ENCODE assay signal across 11 mouse cellular contexts in the genomic region with DNA sequence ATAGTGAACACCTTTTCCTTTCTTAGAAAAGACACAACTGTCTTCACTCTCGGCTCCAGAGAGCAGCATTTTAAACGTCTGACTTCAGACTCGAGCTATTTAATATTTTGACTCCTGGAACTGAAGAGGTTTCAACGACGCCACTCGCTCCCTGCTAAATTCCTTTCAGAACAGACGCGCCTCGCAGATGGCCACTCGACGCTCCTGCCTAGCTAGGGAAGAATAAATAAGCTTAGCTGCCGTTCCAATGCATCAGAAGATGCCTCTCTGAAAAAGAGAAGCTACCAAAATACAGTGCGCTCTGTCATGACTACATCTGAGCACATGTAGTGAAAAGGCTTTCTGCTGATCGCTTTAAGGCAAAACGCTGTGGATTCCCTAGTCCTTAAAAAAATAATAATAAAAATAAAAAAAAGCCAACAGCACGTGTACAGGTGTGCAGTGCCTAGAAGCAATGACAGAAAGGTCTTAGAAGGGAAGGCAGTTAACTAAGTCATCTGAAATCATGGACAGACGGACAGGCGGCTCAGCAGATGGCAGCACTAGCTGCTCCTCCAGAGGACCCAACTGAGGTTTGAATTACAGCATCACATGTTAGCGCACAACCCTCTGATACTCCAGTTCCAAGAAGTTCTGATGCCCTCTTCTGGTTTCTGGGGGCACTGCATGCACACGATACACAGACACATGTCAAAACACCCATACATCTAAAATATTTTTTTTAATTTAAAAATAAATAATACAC. TPM values are rescaled to one million over a fixed set of nuclear protein-coding genes. Genes with fewer than 3 reads are reported as not detected.
DNase-seq lines count a peak whose midpoint lies in the region; ATAC-seq and TF ChIP-seq lines count a peak whose summit lies in the region.
"Had no signal": no experiment of that assay in that cellular context is flagged by ENCODE, and none has a peak within 500 bp of the region (broad histone marks: within the 10 kb centered on the region; RNA-seq: fewer than 3 reads in every experiment).

No protein-coding gene starts in this region.

- no peak for ATAC-seq in hindbrain, postnatal 0 days
- ATAC-seq in hindbrain, embryonic 13.5 days (ENCODE audit: low FRiP score), result no peak
- no peak for ATAC-seq in stomach, postnatal 0 days (ENCODE audit: low FRiP score, low TSS enrichment)

- DNase-seq in hindbrain, postnatal 0 days (ENCODE audit: low spot score), result no peak
- peak; percentile 42 for DNase-seq in right cerebral cortex, postnatal 14 days
- DNase-seq in right cerebral cortex, adult 18-20 months, result no peak
- peak; percentile 88 for DNase-seq in ZHBTc4 (ENCODE audit: low read depth, low spot score)
- no peak for DNase-seq in stomach, postnatal 0 days (ENCODE audit: low spot score)
- DNase-seq in retina, postnatal 1 day, result no peak
- no peak for DNase-seq in urinary bladder, postnatal 4 days (ENCODE audit: low spot score in 2 of 2)
- DNase-seq: heart, postnatal 36 days; kidney, adult 9 months had no signal

- no peak overlapping the region for H3K9ac ChIP-seq in hindbrain, postnatal 0 days (replicated peaks; ENCODE audit: low read length)
- H3K9ac ChIP-seq in hindbrain, embryonic 13.5 days, result no peak overlapping the region
- H3K9ac ChIP-seq in stomach, postnatal 0 days (ENCODE audit: low read length), result no peak overlapping the region
- H3K9ac ChIP-seq: embryonic facial prominence, embryonic 13.5 days had no signal

- H3K9me3 ChIP-seq in hindbrain, postnatal 0 days (ENCODE audit: low read length), result no peaks in the 10 kb centered on the region
- no peaks in the 10 kb centered on the region for H3K9me3 ChIP-seq in hindbrain, embryonic 13.5 days
- H3K9me3 ChIP-seq in stomach, postnatal 0 days (ENCODE audit: control insufficient read depth, low read length), result no peaks in the 10 kb centered on the region
- H3K9me3 ChIP-seq: embryonic facial prominence, embryonic 13.5 days had no signal

- H3K27me3 ChIP-seq in hindbrain, postnatal 0 days (ENCODE audit: insufficient read depth, low read length), result no peaks in the 10 kb centered on the region
- H3K27me3 ChIP-seq in hindbrain, embryonic 13.5 days, result no peaks in the 10 kb centered on the region
- no peaks in the 10 kb centered on the region for H3K27me3 ChIP-seq in stomach, postnatal 0 days (ENCODE audit: control insufficient read depth, insufficient read depth, low read length)
- H3K27me3 ChIP-seq: embryonic facial prominence, embryonic 13.5 days had no signal

- WGBS in hindbrain, postnatal 0 days, result 85% methylated on average over 20 of the region's 20 CpGs
- 87% methylated on average over 20 of the region's 20 CpGs for WGBS in hindbrain, embryonic 13.5 days
- WGBS in stomach, postnatal 0 days, result 77% methylated on average over 20 of the region's 20 CpGs

- no peak overlapping the region for H3K4me2 ChIP-seq in hindbrain, postnatal 0 days (ENCODE audit: low read depth, low read length)
- no peak overlapping the region for H3K4me2 ChIP-seq in hindbrain, embryonic 13.5 days
- no peak overlapping the region for H3K4me2 ChIP-seq in stomach, postnatal 0 days (replicated peaks; ENCODE audit: low read depth)
- H3K4me2 ChIP-seq: embryonic facial prominence, embryonic 13.5 days had no signal

- H3K4me3 ChIP-seq in hindbrain, postnatal 0 days (ENCODE audit: low read length), result no peak overlapping the region
- no peak overlapping the region for H3K4me3 ChIP-seq in hindbrain, embryonic 13.5 days
- no peak overlapping the region for H3K4me3 ChIP-seq in stomach, postnatal 0 days (ENCODE audit: low read depth, low read length)
- H3K4me3 ChIP-seq: embryonic facial prominence, embryonic 13.5 days had no signal

- TF ChIP-seq CTCF in hindbrain, postnatal 0 days (IDR thresholded peaks at IDR 0.05; ENCODE audit: low read depth), result peak; percentile 33
- peak; percentile 49 for TF ChIP-seq CTCF in stomach, postnatal 0 days (IDR thresholded peaks at IDR 0.05; ENCODE audit: low read depth)

- no peak for TF ChIP-seq EP300 in stomach, postnatal 0 days (optimal IDR thresholded peaks at IDR 0.05)

- no peaks in the 10 kb centered on the region for H3K4me1 ChIP-seq in hindbrain, postnatal 0 days (ENCODE audit: insufficient read depth, low read length)
- H3K4me1 ChIP-seq in hindbrain, embryonic 13.5 days (replicated peaks), result peaks cover 1% of the 10 kb centered on the region
- H3K4me1 ChIP-seq in stomach, postnatal 0 days (replicated peaks; ENCODE audit: control insufficient read depth, insufficient read depth), result no peaks in the 10 kb centered on the region
- H3K4me1 ChIP-seq: embryonic facial prominence, embryonic 13.5 days had no signal

- H3K36me3 ChIP-seq in hindbrain, postnatal 0 days (ENCODE audit: insufficient read depth, low read length), result no peaks in the 10 kb centered on the region
- H3K36me3 ChIP-seq in hindbrain, embryonic 13.5 days, result no peaks in the 10 kb centered on the region
- no peaks in the 10 kb centered on the region; the same call in 1 of the 2 replicates for H3K36me3 ChIP-seq in stomach, postnatal 0 days (ENCODE audit: control insufficient read depth, insufficient read depth, low read length)
- H3K36me3 ChIP-seq: embryonic facial prominence, embryonic 13.5 days had no signal

- H3K27ac ChIP-seq in hindbrain, postnatal 0 days, result no peak overlapping the region
- H3K27ac ChIP-seq in hindbrain, embryonic 13.5 days, result no peak overlapping the region
- no peak overlapping the region for H3K27ac ChIP-seq in stomach, postnatal 0 days (replicated peaks)
- H3K27ac ChIP-seq: embryonic facial prominence, embryonic 13.5 days had no signal

RNA-seq across cellular contexts. Expression of a gene that starts 46.2 kb away (rescaled TPM):
- 2.1 and 2.7 TPM in 2 replicates for total RNA-seq in hindbrain, postnatal 0 days (2014; rRNA removed)
- 3.9 and 4.4 TPM in 2 replicates for polyA plus RNA-seq in hindbrain, postnatal 0 days (2015; fragmentation: Nextera tagmentation; extraction: Ambion mirVana)
- 5.7 and 7.0 TPM in 2 replicates for polyA plus RNA-seq in hindbrain, embryonic 13.5 days (2015; fragmentation: Nextera tagmentation; extraction: Ambion mirVana)
- polyA plus RNA-seq in stomach, postnatal 0 days (2015; fragmentation: Nextera tagmentation; extraction: Ambion mirVana), result 34.6 and 37.7 TPM in 2 replicates

Comparison
In these comparisons a context has a peak if more than half of its experiments do, and no peak if none do; other contexts are left out.
1. DNase-seq: peak in right cerebral cortex, postnatal 14 days (single experiment) and ZHBTc4 (single experiment); none in hindbrain, postnatal 0 days (single experiment), right cerebral cortex, adult 18-20 months (single experiment), stomach, postnatal 0 days (single experiment), retina, postnatal 1 day (single experiment) and urinary bladder, postnatal 4 days (0 of 2).